Mouse (Mus musculus) kidney, postnatal 0 days (tissue): Measurements from ENCODE around the gene Slc22a18. TPM values are rescaled to one million over a fixed set of nuclear protein-coding genes. Genes with fewer than 3 reads are reported as not detected.
"Not testable (repeated sequence)": the region's sequence is repeated elsewhere in the genome, so short reads cannot be mapped to it uniquely, and the experiment has no call there.

Experiments used
- ATAC-seq: fragments of 200-750 bp; cut with Nextera tagmentation; replicated peaks from 2 replicates; pipeline ENCODE4 v1.8.0; 2017; ENCODE audit warnings: low read depth, moderate number of reproducible peaks, moderate TSS enrichment, moderate library complexity; ENCODE audit not compliant: low FRiP score
- DNase-seq: peaks from one replicate; pipeline ENCODE4 v3.0.0-alpha.2; 2016; ENCODE audit warnings: low spot score
- H3K27ac ChIP-seq: fragments of 300-500 bp; sonication (generic); 2 replicates; pipeline ENCODE4 v1.5.1; 2014; ENCODE audit warnings: mild to moderate bottlenecking
- H3K27me3 ChIP-seq: fragments of 300-500 bp; sonication (generic); 2 replicates; pipeline ENCODE4 v1.6.1; 2014; ENCODE audit warnings: low read length, mixed read lengths; ENCODE audit not compliant: insufficient read depth
- H3K36me3 ChIP-seq: fragments of 300-500 bp; sonication (generic); 2 replicates; pipeline ENCODE4 v1.6.1; 2014; ENCODE audit warnings: low read length, mixed read lengths; ENCODE audit not compliant: insufficient read depth
- H3K4me1 ChIP-seq: fragments of 300-500 bp; sonication (generic); replicated peaks from 2 replicates; pipeline ENCODE4 v1.6.1; 2014; ENCODE audit warnings: antibody characterized with exemption, low read length, mixed read lengths; ENCODE audit not compliant: insufficient read depth
- H3K4me2 ChIP-seq: fragments of 300-500 bp; sonication (generic); 2 replicates; pipeline ENCODE4 v1.6.1; 2014; ENCODE audit warnings: mild to moderate bottlenecking, low read length, moderate library complexity, mixed read lengths
- H3K4me3 ChIP-seq: fragments of 300-500 bp; sonication (generic); replicated peaks from 2 replicates; pipeline ENCODE4 v1.5.1; 2014; ENCODE audit warnings: low read depth, low read length
- H3K9ac ChIP-seq: fragments of 300-500 bp; sonication (generic); 2 replicates; pipeline ENCODE4 v1.6.1; 2014; ENCODE audit warnings: low read depth, low read length
- H3K9me3 ChIP-seq: fragments of 300-500 bp; sonication (generic); replicated peaks from 2 replicates; pipeline ENCODE4 v1.6.1; 2016; ENCODE audit warnings: low read length, inconsistent platforms, mixed read lengths
- CTCF ChIP-seq: IDR thresholded peaks from 2 replicates; pipeline ENCODE4 v1.5.1; 2016; ENCODE audit warnings: antibody characterized with exemption, low read depth, mild to moderate bottlenecking, moderate library complexity
- WGBS: fragments of 180-500 bp; shearing (Covaris S2); extraction: QIAGEN DNeasy Blood & Tissue Kit; methylation state at CpG from one replicate; pipeline ENCODE4 v1.1.7; 2014; 5-methylcytosine and 5-hydroxymethylcytosine counted together
- polyA plus RNA-seq: library from polyadenylated mRNA; unstranded; fragments of >200 nt; fragmentation: Nextera tagmentation; extraction: Ambion mirVana; gene quantifications from 2 replicates; pipeline ENCODE4 v1.2.1, GENCODE M21; 2015

Gene Slc22a18
- polyA plus RNA-seq, 1 experiment from 2014 or later: 22.1 TPM

DNA sequence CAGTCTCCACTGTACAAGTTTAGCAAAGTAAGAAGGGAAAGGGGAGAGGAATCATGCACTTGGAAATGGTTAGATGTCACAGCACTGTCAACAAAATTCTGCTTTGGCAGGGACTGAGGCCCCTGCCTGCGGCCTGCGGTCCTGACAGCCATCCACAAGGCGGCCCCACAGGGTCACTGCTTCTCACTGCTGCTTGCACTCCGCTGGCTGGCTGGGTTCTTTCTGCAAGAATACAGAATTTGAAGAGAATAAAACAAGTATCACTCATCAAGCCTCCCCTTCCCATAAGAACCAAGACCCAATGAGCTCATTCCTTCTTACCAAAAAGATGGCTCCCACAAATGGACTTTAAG is 40.9 kb downstream of the Slc22a18 start:
- no peak for TF ChIP-seq CTCF
- Histone ChIP-seq H3K27ac (no peak overlapping the region), H3K4me1 (no peaks in the 10 kb centered on the region), H3K4me2 (no peak overlapping the region), H3K9ac (no peak overlapping the region), H3K9me3 (no peaks in the 10 kb centered on the region), H3K27me3 (no peaks in the 10 kb centered on the region), H3K4me3 (no peak overlapping the region), H3K36me3 (peaks cover 62% of the 10 kb centered on the region)
- DNase-seq: no peak
- 89% methylated on average over 4 of the region's 4 CpGs for WGBS
- ATAC-seq: no peak

DNA sequence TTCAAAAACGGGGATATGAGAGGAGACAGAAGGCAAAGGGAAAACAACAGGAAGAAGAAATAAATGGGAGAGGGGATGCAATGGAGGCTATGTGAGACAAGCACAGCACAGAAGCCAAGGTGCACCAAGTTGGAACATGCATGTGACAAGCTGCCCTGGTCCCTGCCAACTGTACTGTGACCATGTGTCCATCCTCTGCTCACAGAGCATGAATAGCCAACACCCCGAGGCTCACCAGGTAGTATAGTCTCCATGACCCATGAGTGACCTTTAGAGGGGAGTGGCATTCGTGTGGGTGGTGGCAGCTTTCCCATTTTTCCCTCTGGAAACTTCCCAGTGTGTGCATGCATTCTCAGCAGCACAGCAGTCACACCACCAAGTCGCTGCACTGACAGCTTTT is 45.8 kb downstream of the Slc22a18 start:
- ATAC-seq: 0 out of 2 replicates have a peak, but pooled peaks have one; percentile 16
- TF ChIP-seq CTCF: no peak

GRCm38 (mm10) chr7:143532410-143532809 is 58.9 kb downstream of the Slc22a18 start:
- peaks cover 79% of the 10 kb centered on the region for H3K36me3 ChIP-seq
- no peaks in the 10 kb centered on the region for H3K4me1 ChIP-seq
- ATAC-seq: no peak
- no peak for TF ChIP-seq CTCF
- no peak overlapping the region for H3K4me3 ChIP-seq
- H3K9ac ChIP-seq: no peak overlapping the region
- DNase-seq: no peak
- H3K4me2 ChIP-seq: no peak overlapping the region
- WGBS: 79% methylated on average over 1 of the region's 1 CpGs
- no peaks in the 10 kb centered on the region for H3K27me3 ChIP-seq
- H3K27ac ChIP-seq: no peak overlapping the region
- no peaks in the 10 kb centered on the region for H3K9me3 ChIP-seq

More for the DNA sequence above, 45.8 kb downstream of the Slc22a18 start:
- H3K4me3 ChIP-seq: no peak overlapping the region
- H3K9ac ChIP-seq: no peak overlapping the region
- no peak overlapping the region for H3K4me2 ChIP-seq
- no peaks in the 10 kb centered on the region for H3K9me3 ChIP-seq
- H3K27ac ChIP-seq: no peak overlapping the region
- 60% methylated on average over 4 of the region's 4 CpGs for WGBS
- no peaks in the 10 kb centered on the region for H3K4me1 ChIP-seq
- H3K27me3 ChIP-seq: no peaks in the 10 kb centered on the region
- no peak for DNase-seq
- H3K36me3 ChIP-seq: peaks cover 85% of the 10 kb centered on the region

DNA sequence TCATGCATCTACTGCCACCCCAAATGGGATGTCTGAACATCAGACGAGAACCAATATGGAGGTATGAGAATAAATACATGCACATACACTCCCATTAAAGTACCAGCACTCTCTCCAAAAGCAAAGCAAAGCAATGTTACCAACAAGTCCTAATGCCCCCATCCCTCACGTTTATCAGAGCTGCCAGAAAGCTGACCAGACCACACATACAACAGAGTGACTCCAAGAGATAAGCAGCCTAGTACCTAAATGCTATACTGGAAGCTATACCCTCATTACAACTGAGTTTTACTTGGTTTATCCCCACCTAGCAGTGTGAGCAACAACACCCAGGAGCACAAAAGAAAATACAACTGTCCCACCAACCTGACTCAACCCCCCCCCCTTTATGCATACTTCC is 59.7 kb downstream of the Slc22a18 start:
- no peak overlapping the region for H3K4me3 ChIP-seq
- no peak overlapping the region for H3K9ac ChIP-seq
- WGBS: 88% methylated on average over 2 of the region's 2 CpGs
- no peaks in the 10 kb centered on the region for H3K9me3 ChIP-seq
- no peak for TF ChIP-seq CTCF
- no peak for DNase-seq
- no peak overlapping the region for H3K27ac ChIP-seq
- H3K4me2 ChIP-seq: no peak overlapping the region
- no peaks in the 10 kb centered on the region for H3K27me3 ChIP-seq
- H3K4me1 ChIP-seq: no peaks in the 10 kb centered on the region
- H3K36me3 ChIP-seq: peaks cover 78% of the 10 kb centered on the region
- ATAC-seq: no peak

DNA sequence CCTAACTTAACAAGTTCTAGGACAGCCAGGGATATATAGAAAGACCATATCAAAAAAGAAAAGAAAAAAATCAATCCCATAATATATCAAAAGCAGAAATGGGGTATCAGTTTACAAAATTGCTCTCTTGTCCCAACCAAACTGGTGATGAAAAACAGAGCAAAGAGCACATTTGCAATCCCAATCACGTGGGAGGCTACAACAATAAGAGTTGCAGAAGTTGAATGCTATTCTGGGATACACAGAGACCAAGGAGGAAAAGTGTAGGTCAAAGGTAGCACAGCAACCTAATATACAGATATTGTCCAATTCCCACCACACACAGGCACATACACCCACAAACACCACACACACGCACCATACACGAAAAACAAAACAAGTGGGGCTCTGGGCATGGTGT is 62.7 kb downstream of the Slc22a18 start:
- ATAC-seq (no peak), DNase-seq (no peak)
- no peak overlapping the region for H3K27ac ChIP-seq
- WGBS: 90% methylated on average over 3 of the region's 3 CpGs
- H3K27me3 ChIP-seq: no peaks in the 10 kb centered on the region
- no peak for TF ChIP-seq CTCF
- H3K9ac ChIP-seq: no peak overlapping the region
- peaks cover 50% of the 10 kb centered on the region for H3K36me3 ChIP-seq
- H3K4me2 ChIP-seq: no peak overlapping the region
- H3K4me3 ChIP-seq: no peak overlapping the region
- no peaks in the 10 kb centered on the region for H3K9me3 ChIP-seq
- H3K4me1 ChIP-seq: no peaks in the 10 kb centered on the region

- 87% methylated on average over 6 of the region's 6 CpGs for WGBS
- not testable (repeated sequence) for H3K4me2 ChIP-seq, H3K4me3 ChIP-seq, H3K27me3 ChIP-seq, H3K9me3 ChIP-seq, H3K4me1 ChIP-seq, DNase-seq, H3K27ac ChIP-seq, H3K9ac ChIP-seq, ATAC-seq
- peaks cover 38% of the 10 kb centered on the region for H3K36me3 ChIP-seq
These were observed 64.7 kb downstream of the Slc22a18 start for GRCm38 (mm10) chr7:143538229-143538628.

- peaks cover 35% of the 10 kb centered on the region for H3K36me3 ChIP-seq
- no peak for DNase-seq
- H3K9me3 ChIP-seq: no peaks in the 10 kb centered on the region
- WGBS: 73% methylated on average over 1 of the region's 1 CpGs
- H3K4me2 ChIP-seq: no peak overlapping the region
- H3K27ac ChIP-seq: no peak overlapping the region
- TF ChIP-seq CTCF: no peak
- H3K4me3 ChIP-seq: no peak overlapping the region
- no peaks in the 10 kb centered on the region for H3K4me1 ChIP-seq
- no peaks in the 10 kb centered on the region for H3K27me3 ChIP-seq
- no peak for ATAC-seq
- no peak overlapping the region for H3K9ac ChIP-seq
These were observed 65.1 kb downstream of the Slc22a18 start for GRCm38 (mm10) chr7:143538671-143539070.
